ENCODE assay signal across 8 mouse cellular contexts in genomic region chr7:141227796-141228195, GRCm38 (mm10). TPM values are rescaled to one million over a fixed set of nuclear protein-coding genes. Genes with fewer than 3 reads are reported as not detected.
A peak's percentile ranks its signal among the peaks of the same experiment; 100 is the strongest.
DNase-seq lines count a peak whose midpoint lies in the region; ATAC-seq and TF ChIP-seq lines count a peak whose summit lies in the region.

No protein-coding gene starts in this region.

- H3K27me3 ChIP-seq in kidney, embryonic 14.5 days (ENCODE audit: control insufficient read depth, insufficient read depth, low read length), result no peaks in the 10 kb centered on the region
- H3K27me3 ChIP-seq in embryonic facial prominence, embryonic 13.5 days, result no peaks in the 10 kb centered on the region
- H3K27me3 ChIP-seq in hindbrain, postnatal 0 days (ENCODE audit: insufficient read depth, low read length), result no peaks in the 10 kb centered on the region
- H3K27me3 ChIP-seq in midbrain, embryonic 14.5 days (ENCODE audit: control insufficient read depth, insufficient read depth, low read length), result no peaks in the 10 kb centered on the region

- H3K4me3 ChIP-seq in kidney, embryonic 14.5 days (ENCODE audit: low read length), result peak overlapping the region; percentile 100; the same call in 1 of the 2 replicates
- H3K4me3 ChIP-seq in embryonic facial prominence, embryonic 13.5 days, result peak overlapping the region; percentile 100; the same call in 1 of the 2 replicates
- peak overlapping the region; percentile 94; the same call in 1 of the 2 replicates for H3K4me3 ChIP-seq in hindbrain, postnatal 0 days (ENCODE audit: low read length)
- H3K4me3 ChIP-seq in midbrain, embryonic 14.5 days (replicated peaks; ENCODE audit: low read depth, low read length), result no peak overlapping the region

- H3K4me2 ChIP-seq in kidney, embryonic 14.5 days (replicated peaks; ENCODE audit: low read depth, low read length), result no peak overlapping the region
- H3K4me2 ChIP-seq in embryonic facial prominence, embryonic 13.5 days, result peak overlapping the region; percentile 96
- peak overlapping the region; percentile 67; the same call in 1 of the 2 replicates for H3K4me2 ChIP-seq in hindbrain, postnatal 0 days (ENCODE audit: low read depth, low read length)
- peak overlapping the region; percentile 96; the same call in 1 of the 2 replicates for H3K4me2 ChIP-seq in midbrain, embryonic 14.5 days (ENCODE audit: low read length)

- H3K9ac ChIP-seq in kidney, embryonic 14.5 days (ENCODE audit: low read depth, low read length), result peak overlapping the region; percentile 98; the same call in 1 of the 2 replicates
- peak overlapping the region; percentile 99; the same call in 1 of the 2 replicates for H3K9ac ChIP-seq in embryonic facial prominence, embryonic 13.5 days
- no peak overlapping the region for H3K9ac ChIP-seq in hindbrain, postnatal 0 days (replicated peaks; ENCODE audit: low read length)
- no peak overlapping the region for H3K9ac ChIP-seq in midbrain, embryonic 14.5 days (replicated peaks; ENCODE audit: low read length)

- peaks cover 18% of the 10 kb centered on the region for H3K4me1 ChIP-seq in kidney, embryonic 14.5 days (ENCODE audit: control insufficient read depth, insufficient read depth, low read length)
- peaks cover 18% of the 10 kb centered on the region for H3K4me1 ChIP-seq in embryonic facial prominence, embryonic 13.5 days
- H3K4me1 ChIP-seq in hindbrain, postnatal 0 days (ENCODE audit: insufficient read depth, low read length), result peaks cover 11% of the 10 kb centered on the region
- H3K4me1 ChIP-seq in midbrain, embryonic 14.5 days (ENCODE audit: control insufficient read depth, insufficient read depth, low read length), result peaks cover 13% of the 10 kb centered on the region

- 84% methylated on average over 4 of the region's 4 CpGs for WGBS in kidney, embryonic 14.5 days
- WGBS in embryonic facial prominence, embryonic 13.5 days, result 81% methylated on average over 4 of the region's 4 CpGs
- WGBS in hindbrain, postnatal 0 days, result 83% methylated on average over 4 of the region's 4 CpGs
- 72% methylated on average over 4 of the region's 4 CpGs for WGBS in midbrain, embryonic 14.5 days

- H3K36me3 ChIP-seq in kidney, embryonic 14.5 days (ENCODE audit: control insufficient read depth, insufficient read depth, low read length), result peaks cover 21% of the 10 kb centered on the region
- peaks cover 23% of the 10 kb centered on the region for H3K36me3 ChIP-seq in embryonic facial prominence, embryonic 13.5 days
- peaks cover 15% of the 10 kb centered on the region; the same call in 1 of the 2 replicates for H3K36me3 ChIP-seq in hindbrain, postnatal 0 days (ENCODE audit: insufficient read depth, low read length)
- H3K36me3 ChIP-seq in midbrain, embryonic 14.5 days (ENCODE audit: control insufficient read depth, insufficient read depth, low read length), result peaks cover 25% of the 10 kb centered on the region

- no peak for DNase-seq in kidney, postnatal 25 days
- DNase-seq in hindbrain, postnatal 0 days (ENCODE audit: low spot score), result no peak
- DNase-seq in midbrain, embryonic 14.5 days, result no peak
- no peak for DNase-seq in left cerebral cortex, postnatal 36 days (ENCODE audit: low spot score in 2 of 2)
- DNase-seq in layer of hippocampus, adult 18-20 months (ENCODE audit: low spot score in 2 of 2), result no peak
- no peak for DNase-seq in adrenal gland, postnatal 36 days

- H3K9me3 ChIP-seq in kidney, embryonic 14.5 days (ENCODE audit: control insufficient read depth, low read length), result no peaks in the 10 kb centered on the region
- no peaks in the 10 kb centered on the region for H3K9me3 ChIP-seq in embryonic facial prominence, embryonic 13.5 days
- no peaks in the 10 kb centered on the region for H3K9me3 ChIP-seq in hindbrain, postnatal 0 days (ENCODE audit: low read length)
- no peaks in the 10 kb centered on the region for H3K9me3 ChIP-seq in midbrain, embryonic 14.5 days (ENCODE audit: control insufficient read depth, low read length)

- H3K27ac ChIP-seq in kidney, embryonic 14.5 days (ENCODE audit: low read depth, low read length), result no peak overlapping the region
- H3K27ac ChIP-seq in embryonic facial prominence, embryonic 13.5 days, result peak overlapping the region; percentile 93; the same call in 1 of the 2 replicates
- peak overlapping the region; percentile 97; the same call in 1 of the 2 replicates for H3K27ac ChIP-seq in hindbrain, postnatal 0 days
- H3K27ac ChIP-seq in midbrain, embryonic 14.5 days (replicated peaks; ENCODE audit: low read depth, low read length), result no peak overlapping the region

- TF ChIP-seq CTCF in hindbrain, postnatal 0 days (IDR thresholded peaks at IDR 0.05; ENCODE audit: low read depth), result no peak

- intact Hi-C loops in left cerebral cortex, postnatal 36 days (cut with DNase I), result loop anchor here (5.0 kb wide), 1 partner anchor 135 kb away; no protein-coding TSS in a partner anchor

- ATAC-seq in kidney, embryonic 14.5 days (ENCODE audit: low FRiP score, low TSS enrichment), result no peak
- 0 out of 2 replicates have a peak, but pooled peaks have one; percentile 1 for ATAC-seq in embryonic facial prominence, embryonic 13.5 days (ENCODE audit: insufficient number of reproducible peaks, insufficient read depth, low FRiP score, low TSS enrichment, low read depth)
- no peak for ATAC-seq in hindbrain, postnatal 0 days
- ATAC-seq in midbrain, embryonic 14.5 days (ENCODE audit: low FRiP score, low TSS enrichment), result 0 out of 2 replicates have a peak, but pooled peaks have one; percentile 12

RNA-seq across cellular contexts. Expression of gene Phrf1, which starts 0.8 kb away (rescaled TPM):
- 48.5 and 82.6 TPM in 2 replicates for polyA plus RNA-seq in kidney, embryonic 14.5 days (2014; fragmentation: Nextera tagmentation; extraction: Ambion mirVana)
- polyA plus RNA-seq in embryonic facial prominence, embryonic 13.5 days (2015; fragmentation: Nextera tagmentation; extraction: Ambion mirVana), result 78.5 and 82.0 TPM in 2 replicates
- 52.2 and 56.4 TPM in 2 replicates for total RNA-seq in hindbrain, postnatal 0 days (2014; rRNA removed)
- polyA plus RNA-seq in hindbrain, postnatal 0 days (2015; fragmentation: Nextera tagmentation; extraction: Ambion mirVana), result 35.6 and 38.0 TPM in 2 replicates
- 60.1 and 77.5 TPM in 2 replicates for polyA plus RNA-seq in midbrain, embryonic 14.5 days (2014; fragmentation: Nextera tagmentation; extraction: Ambion mirVana)
- 10 to 100 TPM; 64.4 to 78.0 TPM for total RNA-seq in left cerebral cortex, postnatal 36 days (2021)
- 10 to 100 TPM; 76.9 to 78.8 TPM for total RNA-seq in layer of hippocampus, adult 18-20 months (2021)
- total RNA-seq in adrenal gland, postnatal 36 days (2021), result 10 to 100 TPM; 70.5 to 89.3 TPM

RNA-seq across cellular contexts. Expression of gene Rassf7, which starts 12.1 kb away (rescaled TPM):
- polyA plus RNA-seq in kidney, embryonic 14.5 days (2014; fragmentation: Nextera tagmentation; extraction: Ambion mirVana), result 52.0 and 52.9 TPM in 2 replicates
- 32.9 and 40.0 TPM in 2 replicates for polyA plus RNA-seq in embryonic facial prominence, embryonic 13.5 days (2015; fragmentation: Nextera tagmentation; extraction: Ambion mirVana)
- 24.5 and 35.7 TPM in 2 replicates for total RNA-seq in hindbrain, postnatal 0 days (2014; rRNA removed)
- 19.6 and 23.3 TPM in 2 replicates for polyA plus RNA-seq in hindbrain, postnatal 0 days (2015; fragmentation: Nextera tagmentation; extraction: Ambion mirVana)
- 25.9 and 27.2 TPM in 2 replicates for polyA plus RNA-seq in midbrain, embryonic 14.5 days (2014; fragmentation: Nextera tagmentation; extraction: Ambion mirVana)
- total RNA-seq in left cerebral cortex, postnatal 36 days (2021), result 1 to 10 TPM in 1 of 2 experiments, under 1 TPM in 1; 0.70 to 1.3 TPM
- total RNA-seq in layer of hippocampus, adult 18-20 months (2021), result 1 to 10 TPM in 1 of 2 experiments, under 1 TPM in 1; 0.71 to 1.5 TPM
- total RNA-seq in adrenal gland, postnatal 36 days (2021), result 1 to 10 TPM; 3.6 to 4.1 TPM

RNA-seq across cellular contexts. Expression of gene Lmntd2, which starts 13.9 kb away (rescaled TPM):
- 3.3 and 3.4 TPM in 2 replicates for polyA plus RNA-seq in kidney, embryonic 14.5 days (2014; fragmentation: Nextera tagmentation; extraction: Ambion mirVana)
- polyA plus RNA-seq in embryonic facial prominence, embryonic 13.5 days (2015; fragmentation: Nextera tagmentation; extraction: Ambion mirVana), result 2.8 and 3.4 TPM in 2 replicates
- 0.14 TPM in 1 of 2 replicates, not detected in the other for total RNA-seq in hindbrain, postnatal 0 days (2014; rRNA removed)
- polyA plus RNA-seq in hindbrain, postnatal 0 days (2015; fragmentation: Nextera tagmentation; extraction: Ambion mirVana), result 0.29 and 0.40 TPM in 2 replicates
- polyA plus RNA-seq in midbrain, embryonic 14.5 days (2014; fragmentation: Nextera tagmentation; extraction: Ambion mirVana), result 0.88 and 1.1 TPM in 2 replicates
- not detected for total RNA-seq in left cerebral cortex, postnatal 36 days (2021)
- not detected for total RNA-seq in layer of hippocampus, adult 18-20 months (2021)
- total RNA-seq in adrenal gland, postnatal 36 days (2021), result under 1 TPM; 0.13 TPM

RNA-seq across cellular contexts. Expression of gene Lrrc56, which starts 33.8 kb away (rescaled TPM):
- 6.7 and 9.5 TPM in 2 replicates for polyA plus RNA-seq in kidney, embryonic 14.5 days (2014; fragmentation: Nextera tagmentation; extraction: Ambion mirVana)
- 11.6 and 13.3 TPM in 2 replicates for polyA plus RNA-seq in embryonic facial prominence, embryonic 13.5 days (2015; fragmentation: Nextera tagmentation; extraction: Ambion mirVana)
- 9.5 and 19.7 TPM in 2 replicates for total RNA-seq in hindbrain, postnatal 0 days (2014; rRNA removed)
- 5.7 and 7.2 TPM in 2 replicates for polyA plus RNA-seq in hindbrain, postnatal 0 days (2015; fragmentation: Nextera tagmentation; extraction: Ambion mirVana)
- polyA plus RNA-seq in midbrain, embryonic 14.5 days (2014; fragmentation: Nextera tagmentation; extraction: Ambion mirVana), result 9.0 and 9.8 TPM in 2 replicates
- 1 to 10 TPM; 3.5 to 4.7 TPM for total RNA-seq in left cerebral cortex, postnatal 36 days (2021)
- 1 to 10 TPM; 4.3 to 4.5 TPM for total RNA-seq in layer of hippocampus, adult 18-20 months (2021)
- 1 to 10 TPM; 4.7 to 8.8 TPM for total RNA-seq in adrenal gland, postnatal 36 days (2021)

RNA-seq across cellular contexts. Expression of gene Hras, which starts 34.0 kb away (rescaled TPM):
- polyA plus RNA-seq in kidney, embryonic 14.5 days (2014; fragmentation: Nextera tagmentation; extraction: Ambion mirVana), result 97.2 and 97.8 TPM in 2 replicates
- polyA plus RNA-seq in embryonic facial prominence, embryonic 13.5 days (2015; fragmentation: Nextera tagmentation; extraction: Ambion mirVana), result 99.8 and 110 TPM in 2 replicates
- total RNA-seq in hindbrain, postnatal 0 days (2014; rRNA removed), result 115 and 120 TPM in 2 replicates
- 189 and 204 TPM in 2 replicates for polyA plus RNA-seq in hindbrain, postnatal 0 days (2015; fragmentation: Nextera tagmentation; extraction: Ambion mirVana)
- polyA plus RNA-seq in midbrain, embryonic 14.5 days (2014; fragmentation: Nextera tagmentation; extraction: Ambion mirVana), result 125 and 176 TPM in 2 replicates
- total RNA-seq in left cerebral cortex, postnatal 36 days (2021), result 100 to 1,000 TPM; 256 to 304 TPM
- 100 to 1,000 TPM; 201 TPM for total RNA-seq in layer of hippocampus, adult 18-20 months (2021)
- total RNA-seq in adrenal gland, postnatal 36 days (2021), result 10 to 100 TPM; 89.1 to 93.9 TPM

Comparison
In these comparisons a context has a peak if more than half of its experiments do, and no peak if none do; other contexts are left out.
1. ATAC-seq: peak in embryonic facial prominence, embryonic 13.5 days (single experiment) and midbrain, embryonic 14.5 days (single experiment); none in kidney, embryonic 14.5 days (single experiment) and hindbrain, postnatal 0 days (single experiment).
2. H3K27ac ChIP-seq: peak in embryonic facial prominence, embryonic 13.5 days (single experiment) and hindbrain, postnatal 0 days (single experiment); none in kidney, embryonic 14.5 days (single experiment) and midbrain, embryonic 14.5 days (single experiment).
3. H3K9ac ChIP-seq: peak in kidney, embryonic 14.5 days (single experiment) and embryonic facial prominence, embryonic 13.5 days (single experiment); none in hindbrain, postnatal 0 days (single experiment) and midbrain, embryonic 14.5 days (single experiment).